In genomic region chr4:58736867-58737633, GRCm38 (mm10) we compare ENCODE assay signal across 14 mouse cellular contexts. TPM values are rescaled to one million over a fixed set of nuclear protein-coding genes. Genes with fewer than 3 reads are reported as not detected.
DNase-seq lines count a peak whose midpoint lies in the region; ATAC-seq lines count a peak whose summit lies in the region.
"Had no signal": no experiment of that assay in that cellular context is flagged by ENCODE, and none has a peak within 500 bp of the region (broad histone marks: within the 10 kb centered on the region; RNA-seq: fewer than 3 reads in every experiment).

No protein-coding gene starts in this region.

- WGBS in kidney, embryonic 14.5 days = 60% methylated on average over 18 of the region's 18 CpGs

- no peak overlapping the region for H3K4me3 ChIP-seq in kidney, embryonic 14.5 days (ENCODE audit: low read length)
- H3K4me3 ChIP-seq: embryonic facial prominence, embryonic 13.5 days had no signal

- ATAC-seq in kidney, embryonic 14.5 days (ENCODE audit: low FRiP score, low TSS enrichment) = peak; percentile 32; the same call in 1 of the 2 replicates
- ATAC-seq in erythroid progenitor cell, adult 5-6 weeks (replicated peaks; ENCODE audit: low FRiP score, poor library complexity, severe bottlenecking) = no peak

- H3K9me3 ChIP-seq in kidney, embryonic 14.5 days (ENCODE audit: control insufficient read depth, low read length) = no peaks in the 10 kb centered on the region
- H3K9me3 ChIP-seq: embryonic facial prominence, embryonic 13.5 days; G1E had no signal

- H3K4me2 ChIP-seq in kidney, embryonic 14.5 days (replicated peaks; ENCODE audit: low read depth, low read length) = no peak overlapping the region
- H3K4me2 ChIP-seq: embryonic facial prominence, embryonic 13.5 days had no signal

- H3K27me3 ChIP-seq in kidney, embryonic 14.5 days (ENCODE audit: control insufficient read depth, insufficient read depth, low read length) = no peaks in the 10 kb centered on the region
- H3K27me3 ChIP-seq: embryonic facial prominence, embryonic 13.5 days had no signal

- no peaks in the 10 kb centered on the region for H3K36me3 ChIP-seq in kidney, embryonic 14.5 days (ENCODE audit: control insufficient read depth, insufficient read depth, low read length)
- H3K36me3 ChIP-seq: embryonic facial prominence, embryonic 13.5 days; G1E had no signal

- no peaks in the 10 kb centered on the region for H3K4me1 ChIP-seq in kidney, embryonic 14.5 days (ENCODE audit: control insufficient read depth, insufficient read depth, low read length)

- peak; percentile 19 to 21 for DNase-seq in cerebellum, postnatal 10 days
- DNase-seq in cerebellum, adult 11-12 months = no peak
- DNase-seq in kidney, postnatal 14 days = no peak
- peak; percentile 20 for DNase-seq in 3T3-L1 (ENCODE audit: low read depth, low spot score)
- DNase-seq in lung, postnatal 36 days = peak; percentile 6
- no peak for DNase-seq in embryo, embryonic 10 days (ENCODE audit: low spot score)
- DNase-seq: cerebellum, adult 18-20 months; right cerebral cortex, postnatal 25 days had no signal

- no peak overlapping the region for H3K27ac ChIP-seq in kidney, embryonic 14.5 days (ENCODE audit: low read depth, low read length)
- H3K27ac ChIP-seq: embryonic facial prominence, embryonic 13.5 days had no signal

- no peak overlapping the region for H3K9ac ChIP-seq in kidney, embryonic 14.5 days (ENCODE audit: low read depth, low read length)
- H3K9ac ChIP-seq: embryonic facial prominence, embryonic 13.5 days had no signal

RNA-seq across cellular contexts. Expression of gene Olfr267, which starts 50.5 kb away (rescaled TPM):
- 0.12 TPM in 1 of 2 replicates, not detected in the other for polyA plus RNA-seq in kidney, embryonic 14.5 days (2014; fragmentation: Nextera tagmentation; extraction: Ambion mirVana)
- 0.72 TPM in 1 of 2 replicates, not detected in the other for total RNA-seq in erythroid progenitor cell, adult 5-6 weeks (2015; ENCODE audit: low replicate concordance)
- not detected in 2 replicates for total RNA-seq in erythroid progenitor cell, adult 5-6 weeks (2017; ENCODE audit: low replicate concordance)
- polyA plus RNA-seq: G1E; limb, embryonic 11.5 days; neural tube, embryonic 11.5 days had no signal

Comparison
In these comparisons a context has a peak if more than half of its experiments do, and no peak if none do; other contexts are left out.
1. DNase-seq: peak in cerebellum, postnatal 10 days (2 of 2), 3T3-L1 (single experiment) and lung, postnatal 36 days (single experiment); none in cerebellum, adult 11-12 months (single experiment), kidney, postnatal 14 days (single experiment) and embryo, embryonic 10 days (single experiment).